Comparison of ENCODE assay signal across 27 mouse cellular contexts in the genomic region with DNA sequence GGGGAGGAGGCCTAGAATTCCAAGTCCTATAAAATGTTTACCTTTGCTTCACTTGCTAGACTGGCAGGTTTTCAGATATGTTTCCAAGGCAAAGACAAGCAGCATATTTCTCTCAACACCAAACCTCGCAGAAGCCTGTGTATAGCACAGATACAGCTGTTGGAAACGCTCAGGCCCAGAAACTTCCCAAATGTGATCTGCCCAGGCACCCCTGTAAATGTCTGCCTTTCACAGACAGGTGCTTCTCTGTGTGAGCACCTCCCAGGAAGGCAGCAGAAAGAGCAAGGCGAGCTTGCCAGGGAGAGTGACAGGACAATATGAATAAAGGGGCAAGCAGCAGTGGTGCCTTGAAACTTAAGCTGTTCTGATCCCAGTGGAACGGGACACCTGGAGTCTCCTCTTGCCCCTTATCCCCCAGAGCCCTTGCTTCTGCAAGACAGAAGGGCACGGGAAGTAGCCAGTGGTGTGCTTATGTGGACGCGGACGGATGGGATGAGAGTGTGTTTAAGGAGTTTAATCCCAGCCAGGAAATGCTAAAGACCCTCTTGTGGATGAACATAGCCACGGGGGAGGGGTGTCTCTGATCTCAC.
DNase-seq lines count a peak whose midpoint lies in the region; ATAC-seq and TF ChIP-seq lines count a peak whose summit lies in the region.
"Had no signal": no experiment of that assay in that cellular context is flagged by ENCODE, and none has a peak within 500 bp of the region (broad histone marks: within the 10 kb centered on the region; RNA-seq: fewer than 3 reads in every experiment).

No protein-coding gene starts in this region.

- no peak overlapping the region for H3K4me2 ChIP-seq in lung, embryonic 14.5 days
- H3K4me2 ChIP-seq in midbrain, embryonic 11.5 days = no peak overlapping the region
- H3K4me2 ChIP-seq: embryonic facial prominence, embryonic 13.5 days; forebrain, embryonic 13.5 days; heart, embryonic 12.5 days; heart, embryonic 15.5 days; hindbrain, embryonic 13.5 days had no signal

- no peak overlapping the region for H3K27ac ChIP-seq in heart, adult 2 months
- H3K27ac ChIP-seq in lung, embryonic 14.5 days (ENCODE audit: low read depth) = peak overlapping the region; percentile 48; the same call in 1 of the 2 replicates
- no peak overlapping the region for H3K27ac ChIP-seq in midbrain, embryonic 11.5 days (ENCODE audit: low read depth, low read length)
- no peak overlapping the region for H3K27ac ChIP-seq in midbrain, embryonic 10.5 days (replicated peaks)
- H3K27ac ChIP-seq: embryonic facial prominence, embryonic 13.5 days; forebrain, embryonic 10.5 days; forebrain, embryonic 13.5 days; heart, embryonic 15.5 days; hindbrain, embryonic 10.5 days; hindbrain, embryonic 13.5 days had no signal

- no peak for TF ChIP-seq POLR2A in heart, adult 2 months (IDR thresholded peaks at IDR 0.05; ENCODE audit: insufficient read depth, low read depth, low read length)

- no peaks in the 10 kb centered on the region for H3K9me3 ChIP-seq in lung, embryonic 14.5 days (ENCODE audit: low read depth, low read length)
- no peaks in the 10 kb centered on the region for H3K9me3 ChIP-seq in midbrain, embryonic 11.5 days (ENCODE audit: control insufficient read depth, low read length)
- no peaks in the 10 kb centered on the region for H3K9me3 ChIP-seq in midbrain, embryonic 10.5 days (replicated peaks)
- H3K9me3 ChIP-seq: embryonic facial prominence, embryonic 13.5 days; forebrain, embryonic 10.5 days; forebrain, embryonic 13.5 days; heart, embryonic 12.5 days; heart, embryonic 15.5 days; hindbrain, embryonic 10.5 days; hindbrain, embryonic 13.5 days had no signal

- H3K27me3 ChIP-seq in heart, adult 2 months (ENCODE audit: control insufficient read depth, insufficient read depth, low read length) = no peaks in the 10 kb centered on the region
- no peaks in the 10 kb centered on the region for H3K27me3 ChIP-seq in lung, embryonic 14.5 days (ENCODE audit: insufficient read depth, low read length)
- no peaks in the 10 kb centered on the region for H3K27me3 ChIP-seq in midbrain, embryonic 11.5 days (ENCODE audit: control insufficient read depth, insufficient read depth, low read length)
- no peaks in the 10 kb centered on the region for H3K27me3 ChIP-seq in midbrain, embryonic 10.5 days (ENCODE audit: low read depth, poor library complexity, severe bottlenecking)
- H3K27me3 ChIP-seq: embryonic facial prominence, embryonic 13.5 days; forebrain, embryonic 13.5 days; heart, embryonic 12.5 days; heart, embryonic 15.5 days; hindbrain, embryonic 13.5 days had no signal

- no peak for TF ChIP-seq EP300 in heart, adult 2 months (IDR thresholded peaks at IDR 0.05; ENCODE audit: insufficient read depth, low read depth, low read length)

- no peak for TF ChIP-seq CTCF in heart, adult 2 months (IDR thresholded peaks at IDR 0.05)
- no peak for TF ChIP-seq CTCF in lung, embryonic 14.5 days (IDR thresholded peaks at IDR 0.05; ENCODE audit: low read depth)

- 67% methylated on average over 9 of the region's 9 CpGs for WGBS in heart, adult 2 months
- 34% methylated on average over 9 of the region's 9 CpGs for WGBS in lung, embryonic 14.5 days
- WGBS in midbrain, embryonic 11.5 days = 47% methylated on average over 9 of the region's 9 CpGs
- 54% methylated on average over 9 of the region's 9 CpGs for WGBS in midbrain, embryonic 10.5 days

- no peaks in the 10 kb centered on the region for H3K79me2 ChIP-seq in heart, adult 2 months (replicated peaks; ENCODE audit: control insufficient read depth, insufficient read depth, low read length)

- H3K4me3 ChIP-seq in heart, adult 2 months = no peak overlapping the region
- H3K4me3 ChIP-seq in lung, embryonic 14.5 days (ENCODE audit: low read depth, low read length) = no peak overlapping the region
- no peak overlapping the region for H3K4me3 ChIP-seq in midbrain, embryonic 11.5 days (ENCODE audit: low read depth, low read length)
- no peak overlapping the region for H3K4me3 ChIP-seq in midbrain, embryonic 10.5 days
- H3K4me3 ChIP-seq: embryonic facial prominence, embryonic 13.5 days; forebrain, embryonic 10.5 days; forebrain, embryonic 13.5 days; heart, embryonic 12.5 days; heart, embryonic 15.5 days; hindbrain, embryonic 10.5 days; hindbrain, embryonic 13.5 days had no signal

- no peaks in the 10 kb centered on the region for H3K4me1 ChIP-seq in heart, adult 2 months (ENCODE audit: control insufficient read depth, insufficient read depth, low read length)
- 0 out of 2 replicates have a peak, but pooled peaks cover 4% of the 10 kb centered on the region for H3K4me1 ChIP-seq in lung, embryonic 14.5 days (ENCODE audit: insufficient read depth)
- no peaks in the 10 kb centered on the region for H3K4me1 ChIP-seq in midbrain, embryonic 11.5 days (ENCODE audit: control insufficient read depth, insufficient read depth, low read length)
- H3K4me1 ChIP-seq in midbrain, embryonic 10.5 days = peaks cover 25% of the 10 kb centered on the region
- H3K4me1 ChIP-seq: forebrain, embryonic 13.5 days; heart, embryonic 12.5 days; heart, embryonic 15.5 days; hindbrain, embryonic 13.5 days had no signal

- ATAC-seq in lung, embryonic 14.5 days (ENCODE audit: insufficient read depth) = no peak
- ATAC-seq in midbrain, embryonic 11.5 days (ENCODE audit: low FRiP score) = no peak
- ATAC-seq: forebrain, embryonic 13.5 days; forebrain, embryonic 16.5 days; hindbrain, embryonic 16.5 days had no signal

- H3K9ac ChIP-seq in heart, adult 2 months (ENCODE audit: low read depth, low read length) = no peak overlapping the region
- H3K9ac ChIP-seq in lung, embryonic 14.5 days = no peak overlapping the region
- no peak overlapping the region for H3K9ac ChIP-seq in midbrain, embryonic 11.5 days (ENCODE audit: low read length)
- H3K9ac ChIP-seq: embryonic facial prominence, embryonic 13.5 days; forebrain, embryonic 13.5 days; heart, embryonic 12.5 days; heart, embryonic 15.5 days; hindbrain, embryonic 13.5 days had no signal

- intact Hi-C loops in heart, adult 2 months (cut with DNase I) = no loop called here

- no peaks in the 10 kb centered on the region for H3K36me3 ChIP-seq in heart, adult 2 months (ENCODE audit: control insufficient read depth, insufficient read depth, low read length)
- H3K36me3 ChIP-seq in lung, embryonic 14.5 days (ENCODE audit: insufficient read depth) = no peaks in the 10 kb centered on the region
- H3K36me3 ChIP-seq in midbrain, embryonic 11.5 days (ENCODE audit: control insufficient read depth, insufficient read depth, low read length) = no peaks in the 10 kb centered on the region
- H3K36me3 ChIP-seq in midbrain, embryonic 10.5 days = no peaks in the 10 kb centered on the region
- H3K36me3 ChIP-seq: embryonic facial prominence, embryonic 13.5 days; forebrain, embryonic 10.5 days; heart, embryonic 12.5 days; heart, embryonic 15.5 days; hindbrain, embryonic 10.5 days; hindbrain, embryonic 13.5 days had no signal

- peak; percentile 61 for DNase-seq in heart, adult 11 months
- no peak for DNase-seq in heart, adult 2 months
- no peak for DNase-seq in lung, embryonic 14.5 days
- DNase-seq in lung, postnatal 14 days = no peak
- peak; percentile 72 for DNase-seq in midbrain, embryonic 11.5 days (ENCODE audit: low spot score, missing footprints)
- no peak for DNase-seq in midbrain, embryonic 10.5 days (ENCODE audit: low spot score)
- no peak for DNase-seq in adrenal gland, adult 18-20 months (ENCODE audit: low spot score in 2 of 2)
- no peak for DNase-seq in left cerebral cortex, adult 11 months (ENCODE audit: low spot score)
- DNase-seq: adrenal gland, adult 2 months; adrenal gland, postnatal 14 days; cerebellum, adult 11 months; cerebellum, adult 2 months; cerebellum, adult 9-11 months; cerebellum, postnatal 25 days; gastrocnemius, postnatal 10 days; gastrocnemius, postnatal 36 days; heart, postnatal 10 days; heart, postnatal 36 days had no signal

Comparison
In these comparisons a context has a peak if more than half of its experiments do, and no peak if none do; other contexts are left out.
1. DNase-seq: peak in heart, adult 11 months (single experiment) and midbrain, embryonic 11.5 days (single experiment); none in heart, adult 2 months (0 of 2), lung, embryonic 14.5 days (single experiment), lung, postnatal 14 days (single experiment), midbrain, embryonic 10.5 days (single experiment), adrenal gland, adult 18-20 months (0 of 2) and left cerebral cortex, adult 11 months (single experiment).